Mouse (Mus musculus) kidney, embryonic 15.5 days (tissue): ENCODE measurements around the gene Ankrd1. TPM values are rescaled to one million over a fixed set of nuclear protein-coding genes. Genes with fewer than 3 reads are reported as not detected.

Source experiments
- ATAC-seq: fragments of 200-750 bp; cut with Nextera tagmentation; replicated peaks from 2 replicates; pipeline ENCODE4 v1.8.0; 2017; ENCODE audit warnings: moderate TSS enrichment; ENCODE audit not compliant: low FRiP score
- H3K27ac ChIP-seq: fragments of 300-500 bp; sonication (generic); 2 replicates; pipeline ENCODE4 v1.5.1; 2015; ENCODE audit warnings: mild to moderate bottlenecking, inconsistent platforms
- H3K27me3 ChIP-seq: fragments of 300-500 bp; sonication (generic); 2 replicates; pipeline ENCODE4 v1.6.1; 2015; ENCODE audit warnings: inconsistent platforms
- H3K36me3 ChIP-seq: fragments of 300-500 bp; sonication (generic); 2 replicates; pipeline ENCODE4 v1.6.1; 2015; ENCODE audit warnings: inconsistent platforms
- H3K4me1 ChIP-seq: fragments of 300-500 bp; sonication (generic); 2 replicates; pipeline ENCODE4 v1.6.1; 2015; ENCODE audit warnings: inconsistent platforms
- H3K4me2 ChIP-seq: fragments of 300-500 bp; sonication (generic); 2 replicates; pipeline ENCODE4 v1.6.1; 2015; ENCODE audit warnings: moderate library complexity, mild to moderate bottlenecking, inconsistent platforms
- H3K4me3 ChIP-seq: fragments of 300-500 bp; sonication (generic); replicated peaks from 2 replicates; pipeline ENCODE4 v1.5.1; 2015; ENCODE audit warnings: mild to moderate bottlenecking, inconsistent platforms
- H3K9ac ChIP-seq: fragments of 300-500 bp; sonication (generic); 2 replicates; pipeline ENCODE4 v1.6.1; 2015; ENCODE audit warnings: mild to moderate bottlenecking, inconsistent platforms
- H3K9me3 ChIP-seq: fragments of 300-500 bp; sonication (generic); replicated peaks from 2 replicates; pipeline ENCODE4 v1.6.1; 2016; ENCODE audit warnings: inconsistent platforms
- WGBS: fragments of 180-500 bp; shearing (Covaris S2); methylation state at CpG from one replicate; pipeline ENCODE4 v1.1.7; 2015; ENCODE audit warnings: mixed read lengths; 5-methylcytosine and 5-hydroxymethylcytosine counted together
- polyA plus RNA-seq: library from polyadenylated mRNA; unstranded; fragments of >200 nt; fragmentation: Nextera tagmentation; extraction: Ambion mirVana; gene quantifications from 2 replicates; pipeline ENCODE4 v1.2.1, GENCODE M21; 2015

The Ankrd1 gene
- polyA plus RNA-seq, 1 experiment from 2014 or later: 0.51 TPM

GRCm38 (mm10) chr19:36098916-36099315 lies 21.0 kb downstream of the Ankrd1 start:
- Histone ChIP-seq H3K4me2 (no peak overlapping the region), H3K9ac (no peak overlapping the region), H3K36me3 (peaks cover 91% of the 10 kb centered on the region), H3K4me3 (no peak overlapping the region), H3K27ac (no peak overlapping the region), H3K4me1 (no peaks in the 10 kb centered on the region), H3K27me3 (no peaks in the 10 kb centered on the region), H3K9me3 (no peaks in the 10 kb centered on the region)
- WGBS: 62% methylated on average over 7 of the region's 7 CpGs
- no peak for ATAC-seq

DNA sequence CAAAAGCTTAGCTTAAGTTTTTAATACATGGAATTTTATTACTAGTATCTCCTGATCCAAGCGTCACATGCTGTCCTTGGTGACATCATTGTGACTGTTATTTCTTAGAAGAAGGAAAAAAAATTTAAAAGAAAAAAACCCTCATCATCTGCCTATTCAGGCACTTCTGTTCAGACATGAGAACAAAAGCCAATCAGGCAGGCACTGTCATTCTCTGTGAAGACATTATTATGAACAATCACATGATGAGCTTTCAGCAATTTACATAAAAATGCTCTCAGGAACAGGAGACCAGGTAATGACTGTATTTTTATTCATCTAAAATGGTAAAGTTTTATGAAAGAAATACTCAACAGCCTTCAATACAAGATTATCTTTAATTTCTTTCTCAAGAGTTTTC lies 21.6 kb downstream of the Ankrd1 start:
- Histone ChIP-seq H3K9ac (no peak overlapping the region), H3K9me3 (no peaks in the 10 kb centered on the region), H3K27me3 (no peaks in the 10 kb centered on the region), H3K4me3 (no peak overlapping the region), H3K4me1 (no peaks in the 10 kb centered on the region), H3K27ac (no peak overlapping the region), H3K4me2 (no peak overlapping the region), H3K36me3 (peaks cover 91% of the 10 kb centered on the region)
- ATAC-seq: no peak
- 97% methylated on average over 1 of the region's 1 CpGs for WGBS

DNA sequence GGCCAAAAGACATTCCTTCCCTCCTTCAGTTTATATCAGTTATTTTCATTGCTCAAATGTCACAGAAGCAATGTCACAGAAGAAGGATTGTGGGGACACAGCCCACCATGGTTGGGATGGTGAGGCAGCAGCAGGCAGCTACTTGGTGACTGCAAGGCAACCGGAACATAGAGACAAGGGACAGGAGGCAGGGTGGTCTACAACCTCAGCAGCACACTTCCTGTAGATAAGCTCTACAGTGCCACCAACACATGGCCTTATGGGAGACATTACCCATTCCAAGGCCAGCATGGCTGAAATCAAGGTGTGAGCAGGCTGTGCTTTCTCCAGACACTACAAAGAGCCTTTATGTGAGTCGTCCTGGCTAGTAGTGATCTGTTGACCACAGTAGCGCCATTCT lies 22.7 kb downstream of the Ankrd1 start:
- WGBS: 92% methylated on average over 3 of the region's 3 CpGs
- Histone ChIP-seq H3K36me3 (peaks cover 90% of the 10 kb centered on the region), H3K27ac (no peak overlapping the region), H3K9me3 (no peaks in the 10 kb centered on the region), H3K4me2 (no peak overlapping the region), H3K4me3 (no peak overlapping the region), H3K27me3 (no peaks in the 10 kb centered on the region), H3K9ac (no peak overlapping the region), H3K4me1 (no peaks in the 10 kb centered on the region)
- no peak for ATAC-seq

DNA sequence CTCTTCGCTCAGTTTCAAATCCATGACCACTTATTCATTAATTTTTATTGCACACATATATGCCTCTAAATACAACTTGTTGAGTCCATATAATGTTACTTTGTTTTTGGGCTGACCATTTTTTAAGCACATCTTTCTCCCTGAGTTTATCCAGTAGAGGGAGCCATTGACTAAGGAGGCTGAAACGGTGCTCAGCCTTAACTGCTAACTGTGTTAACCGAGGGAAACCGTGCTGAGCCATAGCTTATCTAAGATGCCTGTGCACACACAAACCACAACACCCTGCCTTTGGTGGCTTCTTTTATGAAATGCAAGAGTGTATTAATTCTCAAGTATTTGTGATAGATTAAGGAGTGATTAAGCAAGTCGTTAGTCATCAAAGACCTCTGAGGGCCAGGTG lies 29.1 kb downstream of the Ankrd1 start:
- ATAC-seq: no peak
- WGBS: 52% methylated on average over 5 of the region's 5 CpGs
- H3K9me3 ChIP-seq: no peaks in the 10 kb centered on the region
- H3K36me3 ChIP-seq: peaks cover 79% of the 10 kb centered on the region
- no peak overlapping the region for H3K4me3 ChIP-seq
- H3K27me3 ChIP-seq: no peaks in the 10 kb centered on the region
- no peaks in the 10 kb centered on the region for H3K4me1 ChIP-seq
- H3K27ac ChIP-seq: no peak overlapping the region
- H3K9ac ChIP-seq: no peak overlapping the region
- no peak overlapping the region for H3K4me2 ChIP-seq

- Histone ChIP-seq H3K4me1 (peaks cover 11% of the 10 kb centered on the region), H3K27ac (peak within 1 kb of the TSS; percentile 76), H3K36me3 (peaks cover 12% of the 10 kb centered on the region), H3K27me3 (peaks cover 18% of the 10 kb centered on the region), H3K4me2 (peak within 1 kb of the TSS; percentile 85), H3K9me3 (no peaks in the 10 kb centered on the region), H3K9ac (peak within 1 kb of the TSS; percentile 81), H3K4me3 (peak within 1 kb of the TSS; percentile 89)
- 2% methylated on average over 34 of the region's 34 CpGs for WGBS
- ATAC-seq: peak; percentile 97
These were observed 36.4 kb downstream of the Ankrd1 start, which contains the start of gene Rpp30 for GRCm38 (mm10) chr19:36083262-36084225. Gene Rpp30, plus strand, starts transcription at chr19:36083716.

- no peak overlapping the region; the same call in 1 of the 2 replicates for H3K9ac ChIP-seq
- H3K27ac ChIP-seq: peak overlapping the region; percentile 76
- peaks cover 18% of the 10 kb centered on the region for H3K27me3 ChIP-seq
- peaks cover 11% of the 10 kb centered on the region for H3K4me1 ChIP-seq
- peaks cover 4% of the 10 kb centered on the region for H3K36me3 ChIP-seq
- no peaks in the 10 kb centered on the region for H3K9me3 ChIP-seq
- peak overlapping the region; percentile 89 for H3K4me3 ChIP-seq
- ATAC-seq: peak; percentile 86
- H3K4me2 ChIP-seq: peak overlapping the region; percentile 85
- WGBS: 48% methylated on average over 7 of the region's 7 CpGs
These were observed 37.2 kb downstream of the Ankrd1 start for GRCm38 (mm10) chr19:36082606-36083261.

GRCm38 (mm10) chr19:36062801-36063529 lies 56.9 kb downstream of the Ankrd1 start:
- 63% methylated on average over 2 of the region's 2 CpGs for WGBS

More at GRCm38 (mm10) chr19:36062801-36063529, 56.9 kb downstream of the Ankrd1 start:
- no peak overlapping the region for H3K4me2 ChIP-seq
- no peak overlapping the region for H3K4me3 ChIP-seq
- no peaks in the 10 kb centered on the region for H3K36me3 ChIP-seq
- H3K27me3 ChIP-seq: peaks cover 24% of the 10 kb centered on the region
- ATAC-seq: no peak
- no peak overlapping the region for H3K9ac ChIP-seq
- H3K27ac ChIP-seq: no peak overlapping the region
- no peaks in the 10 kb centered on the region for H3K4me1 ChIP-seq
- no peaks in the 10 kb centered on the region for H3K9me3 ChIP-seq

Other genes starting within 250 kb of the Ankrd1 start
- gene Htr7, start 62.6 kb downstream of the Ankrd1 start, polyA plus RNA-seq: 0.09 and 0.13 TPM in 2 replicates
- 75.5 and 86.4 TPM in 2 replicates for gene Rpp30, start 36.4 kb downstream of the Ankrd1 start, polyA plus RNA-seq
- 8.4 and 8.7 TPM in 2 replicates for gene Pcgf5, start 228.2 kb upstream of the Ankrd1 start, polyA plus RNA-seq